Mouse (Mus musculus) hindbrain, embryonic 15.5 days (tissue): ENCODE data around the gene Disp1. TPM values are rescaled to one million over a fixed set of nuclear protein-coding genes. Genes with fewer than 3 reads are reported as not detected.

Source experiments
- ATAC-seq: fragments of 200-750 bp; cut with Nextera tagmentation; 2 replicates; pipeline ENCODE4 v1.8.0; 2017; ENCODE audit warnings: low read depth, moderate number of reproducible peaks, moderate TSS enrichment; ENCODE audit not compliant: low FRiP score
- H3K27ac ChIP-seq: fragments of 300-500 bp; sonication (generic); replicated peaks from 2 replicates; pipeline ENCODE4 v1.5.1; 2015; ENCODE audit warnings: mild to moderate bottlenecking, inconsistent platforms
- H3K27me3 ChIP-seq: fragments of 300-500 bp; sonication (generic); 2 replicates; pipeline ENCODE4 v1.6.1; 2015; ENCODE audit warnings: control low read depth, inconsistent platforms
- H3K36me3 ChIP-seq: fragments of 300-500 bp; sonication (generic); 2 replicates; pipeline ENCODE4 v1.6.1; 2015; ENCODE audit warnings: control low read depth, inconsistent platforms
- H3K4me1 ChIP-seq: fragments of 300-500 bp; sonication (generic); replicated peaks from 2 replicates; pipeline ENCODE4 v1.6.1; 2015; ENCODE audit warnings: control low read depth, inconsistent platforms
- H3K4me2 ChIP-seq: fragments of 300-500 bp; sonication (generic); 2 replicates; pipeline ENCODE4 v1.6.1; 2015; ENCODE audit warnings: moderate library complexity, mild to moderate bottlenecking, inconsistent platforms
- H3K4me3 ChIP-seq: fragments of 300-500 bp; sonication (generic); 2 replicates; pipeline ENCODE4 v1.5.1; 2015; ENCODE audit warnings: mild to moderate bottlenecking, inconsistent platforms
- H3K9ac ChIP-seq: fragments of 300-500 bp; sonication (generic); 2 replicates; pipeline ENCODE4 v1.6.1; 2015; ENCODE audit warnings: inconsistent platforms
- H3K9me3 ChIP-seq: fragments of 300-500 bp; sonication (generic); 2 replicates; pipeline ENCODE4 v1.6.1; 2016; ENCODE audit warnings: control low read depth, inconsistent platforms
- WGBS: fragments of 180-500 bp; shearing (Covaris S2); methylation state at CpG from one replicate; pipeline ENCODE4 v1.1.7; 2015; 5-methylcytosine and 5-hydroxymethylcytosine counted together
- microRNA-seq: library from miRNA; unstranded; fragments of <30 nt; microRNA quantifications from one replicate; pipeline ENCODE4, GENCODE M21; 2016
- polyA plus RNA-seq: library from polyadenylated mRNA; unstranded; fragments of >200 nt; fragmentation: Nextera tagmentation; extraction: Ambion mirVana; gene quantifications from 2 replicates; pipeline ENCODE4 v1.2.1, GENCODE M21; 2015

The Disp1 gene
- polyA plus RNA-seq, 1 experiment from 2014 or later = 8.1 TPM

DNA sequence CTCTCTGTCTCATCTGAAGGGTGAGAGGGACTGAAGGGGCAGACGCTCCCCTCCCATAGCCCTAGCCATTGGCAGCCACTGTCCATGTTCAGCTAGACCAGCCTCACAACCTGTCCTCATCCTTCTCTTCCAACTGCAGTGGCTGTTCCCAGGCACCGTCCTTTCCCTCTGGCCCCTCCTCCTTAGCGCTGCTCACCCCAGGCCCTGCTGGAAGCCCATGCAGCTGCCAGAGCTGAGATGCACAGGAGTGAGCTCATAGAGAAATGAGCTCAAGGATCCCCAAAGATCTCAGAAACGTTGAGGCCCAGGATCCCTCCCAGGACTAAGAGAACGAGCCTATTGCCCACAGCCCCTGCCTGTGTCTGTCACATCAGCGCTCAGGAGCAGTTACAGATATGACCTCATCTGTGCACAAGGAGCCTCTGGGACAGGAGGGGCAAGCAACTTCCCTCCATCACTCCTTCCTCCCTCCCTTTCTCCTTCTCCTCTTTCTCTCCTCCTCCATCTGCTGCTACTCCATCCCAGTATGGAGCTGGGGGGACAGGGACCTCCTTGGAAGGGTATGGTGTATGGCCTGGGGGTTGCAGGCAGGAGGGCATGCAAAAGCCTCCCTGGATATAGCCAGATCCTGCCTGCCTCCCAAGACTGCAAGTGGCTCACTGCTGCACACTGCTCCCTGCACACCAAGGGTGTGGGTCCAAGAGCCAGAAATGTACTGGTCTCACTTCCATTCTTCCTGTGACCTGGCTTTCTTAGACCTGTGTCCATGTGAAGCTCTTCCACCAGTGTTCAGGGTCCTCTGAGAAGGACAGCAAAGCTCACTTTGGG lies 181.2 kb downstream of the Disp1 start:
- no peaks in the 10 kb centered on the region for H3K27me3 ChIP-seq
- WGBS = 52% methylated on average over 6 of the region's 6 CpGs
- no peak overlapping the region for H3K27ac ChIP-seq
- ATAC-seq = no peak
- H3K4me3 ChIP-seq = no peak overlapping the region
- H3K9ac ChIP-seq = no peak overlapping the region
- H3K9me3 ChIP-seq = no peaks in the 10 kb centered on the region
- no peaks in the 10 kb centered on the region for H3K4me1 ChIP-seq
- H3K36me3 ChIP-seq = no peaks in the 10 kb centered on the region
- H3K4me2 ChIP-seq = no peak overlapping the region

DNA sequence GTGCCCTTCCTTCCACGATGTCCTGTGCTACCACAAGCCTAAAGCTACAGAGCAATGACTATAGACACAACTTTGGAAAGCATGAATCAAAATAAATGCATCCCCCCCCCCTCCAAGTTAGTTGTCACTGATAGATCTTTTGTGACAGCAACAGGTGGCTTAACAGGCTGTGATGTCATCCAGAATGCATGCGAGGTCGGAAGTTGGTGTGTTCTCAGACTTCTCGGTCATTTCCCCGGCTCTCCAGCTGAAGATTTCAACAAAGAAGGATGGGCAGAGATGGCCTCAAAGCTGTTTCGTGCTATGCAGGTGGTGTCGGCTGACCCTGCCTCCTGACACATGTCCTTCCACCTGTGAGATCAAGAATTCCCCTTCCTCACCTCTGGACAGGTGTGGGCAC lies 181.9 kb downstream of the Disp1 start:
- Histone ChIP-seq H3K36me3 (no peaks in the 10 kb centered on the region), H3K9me3 (no peaks in the 10 kb centered on the region), H3K27ac (no peak overlapping the region), H3K4me1 (no peaks in the 10 kb centered on the region), H3K4me2 (no peak overlapping the region), H3K4me3 (no peak overlapping the region), H3K27me3 (no peaks in the 10 kb centered on the region), H3K9ac (no peak overlapping the region)
- no peak for ATAC-seq
- 86% methylated on average over 7 of the region's 7 CpGs for WGBS

Small RNA genes lying within 50 kb of the gene (microRNA-seq; reads per million reads assigned to microRNA genes)
- gene Gm24975 = not detected

Other genes with a start within 250 kb of the Disp1 start
- gene Aida, start 75.1 kb upstream of the Disp1 start, polyA plus RNA-seq = 60.4 and 61.1 TPM in 2 replicates
- gene Brox, start 75.7 kb upstream of the Disp1 start, polyA plus RNA-seq = 95.8 and 96.5 TPM in 2 replicates
- gene Mia3, start 148.0 kb upstream of the Disp1 start, polyA plus RNA-seq = 109 and 113 TPM in 2 replicates
- gene Taf1a, start 167.5 kb upstream of the Disp1 start, polyA plus RNA-seq = 14.4 and 15.4 TPM in 2 replicates
- 0.17 TPM in 1 of 2 replicates, not detected in the other for gene Hhipl2, start 196.7 kb upstream of the Disp1 start, polyA plus RNA-seq